Mouse (Mus musculus): ENCODE measurements around the gene Nemp1. TPM values are rescaled to one million over a fixed set of nuclear protein-coding genes. Genes with fewer than 3 reads are reported as not detected.

Nemp1 gene
- 8.6 and 9.3 TPM in 2 replicates for polyA plus RNA-seq (2014; fragmentation: Nextera tagmentation; extraction: Ambion mirVana)

- Histone ChIP-seq H3K4me2 (replicated peaks; ENCODE audit: low read depth, low read length) (peak within 1 kb of the TSS; percentile 96), H3K36me3 (ENCODE audit: control insufficient read depth, insufficient read depth, low read length) (no peaks in the 10 kb centered on the region), H3K27ac (ENCODE audit: low read depth, low read length) (peak within 1 kb of the TSS; percentile 71), H3K27me3 (ENCODE audit: control insufficient read depth, insufficient read depth, low read length) (peaks cover 64% of the 10 kb centered on the region), H3K9ac (ENCODE audit: low read depth, low read length) (peak within 1 kb of the TSS; percentile 52), H3K4me3 (ENCODE audit: low read depth, low read length) (peak within 1 kb of the TSS; percentile 60), H3K9me3 (ENCODE audit: control insufficient read depth, low read length) (no peaks in the 10 kb centered on the region), H3K4me1 (replicated peaks; ENCODE audit: control insufficient read depth, insufficient read depth, low read length) (peaks cover 12% of the 10 kb centered on the region)
- ATAC-seq (ENCODE audit: low FRiP score) = peak; percentile 50
- DNase-seq (ENCODE audit: low spot score) = peak; percentile 75
- WGBS = under 1% methylated on average over 56 of the region's 73 CpGs
Measured at GRCm38 (mm10) chr10:127666501-127667268, at the start of gene Nemp1. Gene Nemp1 (plus strand): TSS chr10:127666901.

- Histone ChIP-seq H3K4me2 (replicated peaks; ENCODE audit: low read depth, low read length) (no peak overlapping the region), H3K9ac (ENCODE audit: low read depth, low read length) (no peak overlapping the region), H3K27me3 (ENCODE audit: control insufficient read depth, insufficient read depth, low read length) (no peaks in the 10 kb centered on the region), H3K4me3 (ENCODE audit: low read depth, low read length) (no peak overlapping the region), H3K4me1 (replicated peaks; ENCODE audit: control insufficient read depth, insufficient read depth, low read length) (peaks cover 17% of the 10 kb centered on the region), H3K9me3 (ENCODE audit: control insufficient read depth, low read length) (no peaks in the 10 kb centered on the region), H3K27ac (ENCODE audit: low read depth, low read length) (no peak overlapping the region), H3K36me3 (ENCODE audit: control insufficient read depth, insufficient read depth, low read length) (no peaks in the 10 kb centered on the region)
- WGBS = 64% methylated on average over 4 of the region's 4 CpGs
- ATAC-seq (ENCODE audit: low FRiP score) (no peak), DNase-seq (ENCODE audit: low spot score) (no peak)
Measured at GRCm38 (mm10) chr10:127617294-127617693, 49.4 kb upstream of the Nemp1 start.

GRCm38 (mm10) chr10:127618173-127618572 lies 48.5 kb upstream of the Nemp1 start:
- Histone ChIP-seq H3K27me3 (ENCODE audit: control insufficient read depth, insufficient read depth, low read length) (no peaks in the 10 kb centered on the region), H3K4me1 (replicated peaks; ENCODE audit: control insufficient read depth, insufficient read depth, low read length) (peaks cover 17% of the 10 kb centered on the region), H3K9ac (ENCODE audit: low read depth, low read length) (no peak overlapping the region), H3K27ac (ENCODE audit: low read depth, low read length) (no peak overlapping the region), H3K4me3 (ENCODE audit: low read depth, low read length) (no peak overlapping the region), H3K4me2 (replicated peaks; ENCODE audit: low read depth, low read length) (no peak overlapping the region), H3K9me3 (ENCODE audit: control insufficient read depth, low read length) (no peaks in the 10 kb centered on the region), H3K36me3 (ENCODE audit: control insufficient read depth, insufficient read depth, low read length) (no peaks in the 10 kb centered on the region)
- DNase-seq (ENCODE audit: low spot score) (no peak), ATAC-seq (ENCODE audit: low FRiP score) (no peak)
- WGBS = 57% methylated on average over 6 of the region's 6 CpGs

- H3K9me3 ChIP-seq (ENCODE audit: control insufficient read depth, low read length) = no peaks in the 10 kb centered on the region
- peaks cover 15% of the 10 kb centered on the region for H3K4me1 ChIP-seq (replicated peaks; ENCODE audit: control insufficient read depth, insufficient read depth, low read length)
- no peaks in the 10 kb centered on the region for H3K27me3 ChIP-seq (ENCODE audit: control insufficient read depth, insufficient read depth, low read length)
- no peak for ATAC-seq (ENCODE audit: low FRiP score)
- peak overlapping the region; percentile 85 for H3K4me2 ChIP-seq (replicated peaks; ENCODE audit: low read depth, low read length)
- no peak for DNase-seq (ENCODE audit: low spot score)
- H3K4me3 ChIP-seq (ENCODE audit: low read depth, low read length) = peak overlapping the region; percentile 69
- no peak overlapping the region for H3K27ac ChIP-seq (ENCODE audit: low read depth, low read length)
- no peaks in the 10 kb centered on the region for H3K36me3 ChIP-seq (ENCODE audit: control insufficient read depth, insufficient read depth, low read length)
- H3K9ac ChIP-seq (ENCODE audit: low read depth, low read length) = peak overlapping the region; percentile 86
- WGBS = 30% methylated on average over 8 of the region's 8 CpGs
Measured at GRCm38 (mm10) chr10:127619119-127619721, 47.5 kb upstream of the Nemp1 start.

GRCm38 (mm10) chr10:127619941-127620405 lies 46.7 kb upstream of the Nemp1 start:
- H3K4me3 ChIP-seq (ENCODE audit: low read depth, low read length) = peak overlapping the region; percentile 69
- whole genome bisulfite sequencing = 1% methylated on average over 12 of the region's 12 CpGs
- H3K9ac ChIP-seq (ENCODE audit: low read depth, low read length) = peak overlapping the region; percentile 86
- no peaks in the 10 kb centered on the region for H3K9me3 ChIP-seq (ENCODE audit: control insufficient read depth, low read length)
- H3K27ac ChIP-seq (ENCODE audit: low read depth, low read length) = peak overlapping the region; percentile 88
- H3K4me2 ChIP-seq (replicated peaks; ENCODE audit: low read depth, low read length) = peak overlapping the region; percentile 85
- H3K4me1 ChIP-seq (replicated peaks; ENCODE audit: control insufficient read depth, insufficient read depth, low read length) = peaks cover 8% of the 10 kb centered on the region
- no peaks in the 10 kb centered on the region for H3K27me3 ChIP-seq (ENCODE audit: control insufficient read depth, insufficient read depth, low read length)
- ATAC-seq (ENCODE audit: low FRiP score) (peak; percentile 5), DNase-seq (ENCODE audit: low spot score) (peak; percentile 61)
- H3K36me3 ChIP-seq (ENCODE audit: control insufficient read depth, insufficient read depth, low read length) = no peaks in the 10 kb centered on the region

GRCm38 (mm10) chr10:127620406-127621190 lies 46.1 kb upstream of the Nemp1 start, which contains the start of gene Lrp1:
Gene Lrp1 (minus strand): TSS chr10:127621148.
- under 1% methylated on average over 23 of the region's 32 CpGs for WGBS
- Histone ChIP-seq H3K9ac (ENCODE audit: low read depth, low read length) (peak within 1 kb of the TSS; percentile 86), H3K4me1 (replicated peaks; ENCODE audit: control insufficient read depth, insufficient read depth, low read length) (peaks cover 8% of the 10 kb centered on the region; the same call in 1 of the 2 replicates), H3K4me3 (ENCODE audit: low read depth, low read length) (peak within 1 kb of the TSS; percentile 69), H3K36me3 (ENCODE audit: control insufficient read depth, insufficient read depth, low read length) (no peaks in the 10 kb centered on the region), H3K9me3 (ENCODE audit: control insufficient read depth, low read length) (no peaks in the 10 kb centered on the region), H3K27me3 (ENCODE audit: control insufficient read depth, insufficient read depth, low read length) (no peaks in the 10 kb centered on the region), H3K4me2 (replicated peaks; ENCODE audit: low read depth, low read length) (peak within 1 kb of the TSS; percentile 85), H3K27ac (ENCODE audit: low read depth, low read length) (peak within 1 kb of the TSS; percentile 88)
- ATAC-seq (ENCODE audit: low FRiP score) (peak; percentile 78), DNase-seq (ENCODE audit: low spot score) (peak; percentile 69)

- Histone ChIP-seq H3K4me3 (ENCODE audit: low read depth, low read length) (peak overlapping the region; percentile 69), H3K27ac (ENCODE audit: low read depth, low read length) (peak overlapping the region; percentile 88), H3K4me1 (replicated peaks; ENCODE audit: control insufficient read depth, insufficient read depth, low read length) (peaks cover 8% of the 10 kb centered on the region; the same call in 1 of the 2 replicates), H3K4me2 (replicated peaks; ENCODE audit: low read depth, low read length) (peak overlapping the region; percentile 85), H3K36me3 (ENCODE audit: control insufficient read depth, insufficient read depth, low read length) (no peaks in the 10 kb centered on the region), H3K9ac (ENCODE audit: low read depth, low read length) (peak overlapping the region; percentile 86), H3K9me3 (ENCODE audit: control insufficient read depth, low read length) (no peaks in the 10 kb centered on the region; the same call in 1 of the 2 replicates), H3K27me3 (ENCODE audit: control insufficient read depth, insufficient read depth, low read length) (no peaks in the 10 kb centered on the region)
- WGBS = under 1% methylated on average over 36 of the region's 39 CpGs
- ATAC-seq (ENCODE audit: low FRiP score) (peak; percentile 87), DNase-seq (ENCODE audit: low spot score) (peak; percentile 91)
Measured at GRCm38 (mm10) chr10:127621191-127622056, 45.3 kb upstream of the Nemp1 start.

- DNase-seq (ENCODE audit: low spot score) = peak; percentile 75
- Histone ChIP-seq H3K27me3 (ENCODE audit: control insufficient read depth, insufficient read depth, low read length) (no peaks in the 10 kb centered on the region), H3K4me2 (replicated peaks; ENCODE audit: low read depth, low read length) (peak overlapping the region; percentile 85), H3K9ac (ENCODE audit: low read depth, low read length) (peak overlapping the region; percentile 56), H3K4me3 (ENCODE audit: low read depth, low read length) (peak overlapping the region; percentile 69), H3K36me3 (ENCODE audit: control insufficient read depth, insufficient read depth, low read length) (no peaks in the 10 kb centered on the region), H3K27ac (ENCODE audit: low read depth, low read length) (peak overlapping the region; percentile 84), H3K9me3 (ENCODE audit: control insufficient read depth, low read length) (no peaks in the 10 kb centered on the region; the same call in 1 of the 2 replicates), H3K4me1 (replicated peaks; ENCODE audit: control insufficient read depth, insufficient read depth, low read length) (peaks cover 8% of the 10 kb centered on the region; the same call in 1 of the 2 replicates)
- peak; percentile 13; the same call in 1 of the 2 replicates for ATAC-seq (ENCODE audit: low FRiP score)
- WGBS = 0% methylated on average over 13 of the region's 13 CpGs
Measured at GRCm38 (mm10) chr10:127622057-127622392, 44.7 kb upstream of the Nemp1 start.

Measured in hindbrain, embryonic 11.5 days (tissue).